Mouse (Mus musculus): ENCODE data around the gene Ankrd65. TPM values are rescaled to one million over a fixed set of nuclear protein-coding genes. Genes with fewer than 3 reads are reported as not detected.

Gene Ankrd65
- polyA plus RNA-seq, 1 experiment from 2014 or later = not detected

GRCm38 (mm10) chr4:155790650-155791161 is 467 bp downstream of the Ankrd65 start:
- 61% methylated on average over 3 of the region's 3 CpGs for WGBS
- DNase-seq (ENCODE audit: low spot score) = no peak
- no peak overlapping the region for H3K27ac ChIP-seq (ENCODE audit: low read depth)
- H3K9ac ChIP-seq (ENCODE audit: low read length) = no peak overlapping the region
- H3K9me3 ChIP-seq (ENCODE audit: control insufficient read depth, low read length) = no peaks in the 10 kb centered on the region
- no peak overlapping the region for H3K4me2 ChIP-seq (ENCODE audit: low read length)
- no peaks in the 10 kb centered on the region for H3K27me3 ChIP-seq (replicated peaks; ENCODE audit: control insufficient read depth, insufficient read depth, low read length)
- ATAC-seq (replicated peaks; ENCODE audit: low FRiP score, low TSS enrichment, low read depth) = no peak
- H3K36me3 ChIP-seq (ENCODE audit: control insufficient read depth, insufficient read depth, low read length) = no peaks in the 10 kb centered on the region
- H3K4me1 ChIP-seq (replicated peaks; ENCODE audit: control insufficient read depth, insufficient read depth, low read length) = no peaks in the 10 kb centered on the region
- H3K4me3 ChIP-seq (ENCODE audit: low read depth, low read length) = no peak overlapping the region

DNA sequence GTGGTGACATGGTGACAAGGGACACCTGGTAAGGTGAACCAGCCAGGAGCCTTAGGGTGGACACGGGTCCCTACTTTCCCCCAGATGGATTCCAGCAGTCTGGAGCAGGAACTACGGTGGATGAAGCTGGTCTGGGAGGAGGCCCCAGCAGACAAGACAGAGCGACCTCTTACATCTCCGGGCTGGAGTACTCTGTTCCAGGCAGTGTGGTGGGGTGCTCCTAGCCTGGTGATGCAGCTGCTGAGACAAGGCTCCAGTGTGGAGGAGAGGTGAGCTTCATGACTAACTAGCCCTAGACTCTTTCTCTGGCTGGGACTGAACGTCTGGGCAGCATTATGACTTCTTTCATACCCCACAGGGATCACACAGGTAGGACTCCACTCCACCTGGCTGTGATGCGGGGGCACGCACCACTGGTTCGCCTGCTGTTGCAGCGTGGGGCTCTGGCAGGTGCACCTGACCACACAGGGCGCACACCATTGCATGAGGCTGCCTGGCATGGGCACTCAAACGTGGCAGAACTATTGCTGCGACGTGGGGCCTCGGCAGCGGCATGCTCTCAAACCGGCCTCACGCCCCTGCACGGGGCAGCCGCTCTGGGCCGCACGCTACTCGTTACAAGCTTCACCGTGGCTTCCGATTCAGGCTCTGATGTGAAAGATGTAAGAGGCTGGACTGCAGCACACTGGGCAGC is 1.1 kb downstream of the Ankrd65 start:
- no peaks in the 10 kb centered on the region for H3K9me3 ChIP-seq (ENCODE audit: control insufficient read depth, low read length)
- no peaks in the 10 kb centered on the region for H3K27me3 ChIP-seq (replicated peaks; ENCODE audit: control insufficient read depth, insufficient read depth, low read length)
- no peak overlapping the region for H3K4me2 ChIP-seq (ENCODE audit: low read length)
- DNase-seq (ENCODE audit: low spot score) = no peak
- H3K9ac ChIP-seq (ENCODE audit: low read length) = no peak overlapping the region
- no peak for ATAC-seq (replicated peaks; ENCODE audit: low FRiP score, low TSS enrichment, low read depth)
- H3K4me1 ChIP-seq (replicated peaks; ENCODE audit: control insufficient read depth, insufficient read depth, low read length) = no peaks in the 10 kb centered on the region
- no peaks in the 10 kb centered on the region for H3K36me3 ChIP-seq (ENCODE audit: control insufficient read depth, insufficient read depth, low read length)
- 71% methylated on average over 24 of the region's 24 CpGs for WGBS
- H3K4me3 ChIP-seq (ENCODE audit: low read depth, low read length) = no peak overlapping the region
- no peak overlapping the region for H3K27ac ChIP-seq (ENCODE audit: low read depth)

DNA sequence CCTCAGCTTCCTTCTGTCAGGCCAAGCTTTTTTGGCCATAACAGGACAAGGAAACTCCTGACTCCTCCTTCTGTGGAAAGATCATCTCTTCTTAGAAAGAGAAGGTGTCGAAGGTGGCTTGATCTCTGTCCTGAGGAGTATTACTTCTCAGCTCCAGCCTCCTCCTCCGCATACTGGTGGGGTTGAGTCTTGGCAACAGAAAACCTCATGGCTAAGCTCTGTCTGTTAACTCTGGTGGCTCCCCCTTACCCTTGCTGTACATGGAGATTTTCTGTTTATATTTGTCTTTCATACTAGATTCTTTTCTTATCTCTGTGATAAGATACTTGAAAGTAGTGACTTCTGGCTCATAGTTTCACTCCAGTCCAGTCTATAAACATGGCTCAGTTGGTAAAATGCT is 3.5 kb downstream of the Ankrd65 start:
- Histone ChIP-seq H3K4me3 (ENCODE audit: low read depth, low read length) (no peak overlapping the region), H3K4me2 (ENCODE audit: low read length) (no peak overlapping the region), H3K9ac (ENCODE audit: low read length) (no peak overlapping the region), H3K36me3 (ENCODE audit: control insufficient read depth, insufficient read depth, low read length) (no peaks in the 10 kb centered on the region), H3K9me3 (ENCODE audit: control insufficient read depth, low read length) (no peaks in the 10 kb centered on the region), H3K27me3 (replicated peaks; ENCODE audit: control insufficient read depth, insufficient read depth, low read length) (no peaks in the 10 kb centered on the region), H3K27ac (ENCODE audit: low read depth) (no peak overlapping the region), H3K4me1 (replicated peaks; ENCODE audit: control insufficient read depth, insufficient read depth, low read length) (no peaks in the 10 kb centered on the region)
- ATAC-seq (replicated peaks; ENCODE audit: low FRiP score, low TSS enrichment, low read depth) (no peak), DNase-seq (ENCODE audit: low spot score) (no peak)
- WGBS = 63% methylated on average over 2 of the region's 2 CpGs

DNA sequence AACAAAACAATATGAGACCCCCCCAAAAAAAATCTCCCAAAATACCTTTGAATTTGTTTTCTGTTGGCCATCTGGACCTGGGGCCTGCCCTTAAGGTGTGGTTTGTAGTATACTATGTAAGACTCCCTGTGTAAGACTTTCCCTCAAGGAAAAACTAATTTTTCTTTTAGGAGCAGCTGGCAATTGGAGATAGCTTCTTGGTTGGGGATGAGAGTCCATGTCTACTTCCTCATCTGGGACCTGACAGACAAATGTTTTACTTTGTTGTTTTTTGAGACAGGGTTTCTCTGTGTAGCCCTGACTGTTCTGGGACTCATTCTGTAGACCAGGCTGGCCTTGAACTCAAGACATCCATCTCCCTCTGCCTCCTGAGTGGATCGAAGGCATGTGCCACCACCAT is 11.8 kb downstream of the Ankrd65 start:
- peaks cover 17% of the 10 kb centered on the region for H3K36me3 ChIP-seq (ENCODE audit: control insufficient read depth, insufficient read depth, low read length)
- no peak overlapping the region for H3K27ac ChIP-seq (ENCODE audit: low read depth)
- WGBS = 93% methylated on average over 1 of the region's 1 CpGs
- no peaks in the 10 kb centered on the region for H3K9me3 ChIP-seq (ENCODE audit: control insufficient read depth, low read length)
- no peak for ATAC-seq (replicated peaks; ENCODE audit: low FRiP score, low TSS enrichment, low read depth)
- H3K4me2 ChIP-seq (ENCODE audit: low read length) = no peak overlapping the region
- peaks cover 8% of the 10 kb centered on the region; the same call in 1 of the 2 replicates for H3K4me1 ChIP-seq (replicated peaks; ENCODE audit: control insufficient read depth, insufficient read depth, low read length)
- no peaks in the 10 kb centered on the region for H3K27me3 ChIP-seq (replicated peaks; ENCODE audit: control insufficient read depth, insufficient read depth, low read length)
- H3K4me3 ChIP-seq (ENCODE audit: low read depth, low read length) = no peak overlapping the region
- no peak overlapping the region for H3K9ac ChIP-seq (ENCODE audit: low read length)
- DNase-seq (ENCODE audit: low spot score) = no peak

DNA sequence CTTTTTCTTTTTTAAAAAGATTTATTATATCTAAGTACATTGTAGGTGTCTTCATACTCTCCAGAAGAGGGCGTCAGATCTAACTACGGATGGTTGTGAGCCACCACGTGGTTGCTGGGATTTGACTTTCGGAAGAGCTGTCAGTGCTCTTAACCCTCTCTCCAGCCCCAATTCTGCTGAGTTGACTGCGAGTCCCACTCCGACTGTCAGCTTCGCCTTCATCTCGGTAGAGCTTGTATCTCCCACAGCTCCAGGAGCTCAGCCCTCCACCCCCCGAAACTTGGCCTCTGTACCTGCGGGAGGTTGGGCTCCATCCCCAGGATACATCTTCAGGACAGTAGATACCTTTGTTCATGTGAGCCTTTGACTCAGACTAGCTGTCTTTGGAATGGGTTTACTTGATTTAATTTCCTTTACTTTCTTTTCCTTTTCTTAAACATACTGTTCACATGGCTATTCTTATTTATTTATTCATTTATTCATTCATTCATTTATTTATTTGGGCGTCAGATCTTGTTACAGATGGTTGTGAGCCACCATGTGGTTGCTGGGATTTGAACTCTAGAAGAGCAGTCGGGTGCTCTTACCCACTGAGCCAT is 12.6 kb downstream of the Ankrd65 start, which contains the start of gene Mrpl20:
Gene Mrpl20 (plus strand): TSS at position 138 of the 599 bp plus-strand sequence.
- H3K36me3 ChIP-seq (ENCODE audit: control insufficient read depth, insufficient read depth, low read length) = peaks cover 25% of the 10 kb centered on the region
- H3K4me3 ChIP-seq (ENCODE audit: low read depth, low read length) = peak within 1 kb of the TSS; percentile 99
- peak; percentile 34; the same call in 1 of the 2 replicates for ATAC-seq (replicated peaks; ENCODE audit: low FRiP score, low TSS enrichment, low read depth)
- 10% methylated on average over 12 of the region's 12 CpGs for WGBS
- H3K4me1 ChIP-seq (replicated peaks; ENCODE audit: control insufficient read depth, insufficient read depth, low read length) = peaks cover 8% of the 10 kb centered on the region; the same call in 1 of the 2 replicates
- peak within 1 kb of the TSS; percentile 82 for H3K4me2 ChIP-seq (ENCODE audit: low read length)
- H3K9ac ChIP-seq (ENCODE audit: low read length) = peak within 1 kb of the TSS; percentile 84
- peak; percentile 72 for DNase-seq (ENCODE audit: low spot score)
- H3K9me3 ChIP-seq (ENCODE audit: control insufficient read depth, low read length) = no peaks in the 10 kb centered on the region
- peak within 1 kb of the TSS; percentile 64 for H3K27ac ChIP-seq (ENCODE audit: low read depth)
- no peaks in the 10 kb centered on the region for H3K27me3 ChIP-seq (replicated peaks; ENCODE audit: control insufficient read depth, insufficient read depth, low read length)

- peak overlapping the region; percentile 82 for H3K4me2 ChIP-seq (ENCODE audit: low read length)
- peak overlapping the region; percentile 99 for H3K4me3 ChIP-seq (ENCODE audit: low read depth, low read length)
- peaks cover 8% of the 10 kb centered on the region; the same call in 1 of the 2 replicates for H3K4me1 ChIP-seq (replicated peaks; ENCODE audit: control insufficient read depth, insufficient read depth, low read length)
- peak overlapping the region; percentile 64 for H3K27ac ChIP-seq (ENCODE audit: low read depth)
- ATAC-seq (replicated peaks; ENCODE audit: low FRiP score, low TSS enrichment, low read depth) (peak; percentile 98), DNase-seq (ENCODE audit: low spot score) (peak; percentile 99)
- under 1% methylated on average over 58 of the region's 58 CpGs for WGBS
- no peaks in the 10 kb centered on the region for H3K9me3 ChIP-seq (ENCODE audit: control insufficient read depth, low read length)
- H3K27me3 ChIP-seq (replicated peaks; ENCODE audit: control insufficient read depth, insufficient read depth, low read length) = no peaks in the 10 kb centered on the region
- H3K36me3 ChIP-seq (ENCODE audit: control insufficient read depth, insufficient read depth, low read length) = peaks cover 31% of the 10 kb centered on the region
- H3K9ac ChIP-seq (ENCODE audit: low read length) = peak overlapping the region; percentile 84
Measured at GRCm38 (mm10) chr4:155803340-155804041, 13.3 kb downstream of the Ankrd65 start.

GRCm38 (mm10) chr4:155807841-155808240 is 17.6 kb downstream of the Ankrd65 start:
- ATAC-seq (replicated peaks; ENCODE audit: low FRiP score, low TSS enrichment, low read depth) = no peak
- DNase-seq (ENCODE audit: low spot score) = no peak
- Histone ChIP-seq H3K9me3 (ENCODE audit: control insufficient read depth, low read length) (no peaks in the 10 kb centered on the region), H3K27me3 (replicated peaks; ENCODE audit: control insufficient read depth, insufficient read depth, low read length) (no peaks in the 10 kb centered on the region), H3K4me2 (ENCODE audit: low read length) (no peak overlapping the region), H3K36me3 (ENCODE audit: control insufficient read depth, insufficient read depth, low read length) (peaks cover 56% of the 10 kb centered on the region), H3K27ac (ENCODE audit: low read depth) (peak overlapping the region; percentile 54; the same call in 1 of the 2 replicates), H3K9ac (ENCODE audit: low read length) (no peak overlapping the region), H3K4me3 (ENCODE audit: low read depth, low read length) (no peak overlapping the region), H3K4me1 (replicated peaks; ENCODE audit: control insufficient read depth, insufficient read depth, low read length) (peaks cover 14% of the 10 kb centered on the region)
- 93% methylated on average over 3 of the region's 3 CpGs for WGBS

- peak within 1 kb of the TSS; percentile 93 for H3K27ac ChIP-seq (ENCODE audit: low read depth)
- H3K4me1 ChIP-seq (replicated peaks; ENCODE audit: control insufficient read depth, insufficient read depth, low read length) = peaks cover 20% of the 10 kb centered on the region
- H3K36me3 ChIP-seq (ENCODE audit: control insufficient read depth, insufficient read depth, low read length) = peaks cover 75% of the 10 kb centered on the region
- peak within 1 kb of the TSS; percentile 99 for H3K9ac ChIP-seq (ENCODE audit: low read length)
- peak within 1 kb of the TSS; percentile 100 for H3K4me3 ChIP-seq (ENCODE audit: low read depth, low read length)
- peak; percentile 97 for ATAC-seq (replicated peaks; ENCODE audit: low FRiP score, low TSS enrichment, low read depth)
- peak; percentile 95 for DNase-seq (ENCODE audit: low spot score)
- 1% methylated on average over 60 of the region's 60 CpGs for WGBS
- peak within 1 kb of the TSS; percentile 97 for H3K4me2 ChIP-seq (ENCODE audit: low read length)
- H3K27me3 ChIP-seq (replicated peaks; ENCODE audit: control insufficient read depth, insufficient read depth, low read length) = no peaks in the 10 kb centered on the region
- no peaks in the 10 kb centered on the region for H3K9me3 ChIP-seq (ENCODE audit: control insufficient read depth, low read length)
Measured at GRCm38 (mm10) chr4:155811929-155812664, 21.9 kb downstream of the Ankrd65 start, which contains the start of gene Ccnl2. TSS of gene Ccnl2 (plus strand) at chr4:155812489.
